Mouse (Mus musculus): ENCODE data around the gene Slc35b4. TPM values are rescaled to one million over a fixed set of nuclear protein-coding genes. Genes with fewer than 3 reads are reported as not detected.

Slc35b4 gene
- total RNA-seq, 2 experiments from 2014 or later: 34.9 to 36.7 TPM

DNA sequence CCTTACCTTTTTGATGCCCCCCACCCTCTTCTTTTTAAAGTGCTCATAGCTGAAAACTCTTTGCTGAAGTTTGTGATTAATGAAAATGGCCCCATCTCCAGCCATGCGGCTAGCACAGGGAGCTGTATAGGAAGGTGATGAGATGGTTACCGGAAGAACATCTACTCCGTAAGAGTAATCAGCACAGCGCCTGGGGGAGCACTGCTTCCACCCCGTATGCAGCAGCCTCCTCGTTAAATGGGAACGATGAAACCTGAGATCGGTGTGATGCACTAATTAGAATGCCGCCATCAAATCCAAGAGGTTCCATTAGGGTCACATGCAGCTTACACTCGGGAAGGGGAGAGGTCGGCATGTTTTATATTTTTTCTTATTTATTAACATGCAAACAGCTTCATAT is 34.0 kb downstream of the Slc35b4 start:
- ATAC-seq (replicated peaks; ENCODE audit: poor library complexity, severe bottlenecking): no peak

DNA sequence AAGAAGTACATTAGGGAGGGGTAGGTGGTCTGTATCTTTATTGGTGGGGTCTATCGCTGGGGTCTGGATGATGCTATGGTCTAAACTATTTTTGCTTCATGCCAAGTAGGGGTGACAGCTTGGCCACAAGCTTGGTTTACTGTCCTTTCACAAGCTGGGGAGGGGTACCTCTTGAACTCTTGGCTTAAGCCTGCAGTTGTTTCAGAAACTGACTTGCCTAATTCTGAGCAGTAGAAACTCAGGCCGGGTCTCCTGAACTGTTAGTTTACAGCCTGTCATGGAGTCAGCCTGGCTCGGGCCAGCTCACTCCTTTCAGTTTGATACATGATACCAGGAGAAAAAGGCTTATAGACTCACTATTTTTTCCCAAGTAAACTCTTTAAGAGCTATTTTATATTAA is 38.5 kb downstream of the Slc35b4 start:
- no peak for ATAC-seq (replicated peaks; ENCODE audit: poor library complexity, severe bottlenecking)

DNA sequence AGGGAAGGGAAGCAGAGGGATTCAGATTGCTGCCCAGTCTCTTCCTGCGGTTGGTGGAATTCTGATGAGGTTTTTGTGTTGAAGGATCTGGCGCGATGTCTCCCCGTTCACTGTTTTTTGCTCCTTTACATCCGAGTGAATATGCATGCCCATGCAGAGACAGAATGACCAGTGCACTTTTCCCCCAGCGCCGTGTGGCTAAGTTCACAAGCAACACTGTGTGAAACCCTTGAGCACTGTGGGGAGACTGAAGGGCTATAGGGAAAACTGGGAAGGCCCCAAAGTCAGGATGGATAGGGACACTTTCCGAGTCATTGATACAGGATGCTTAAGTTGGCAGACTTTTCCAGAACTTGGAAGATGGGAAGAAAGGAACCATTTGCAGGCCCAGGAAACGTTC is 44.5 kb downstream of the Slc35b4 start:
- ATAC-seq (replicated peaks; ENCODE audit: poor library complexity, severe bottlenecking): no peak

DNA sequence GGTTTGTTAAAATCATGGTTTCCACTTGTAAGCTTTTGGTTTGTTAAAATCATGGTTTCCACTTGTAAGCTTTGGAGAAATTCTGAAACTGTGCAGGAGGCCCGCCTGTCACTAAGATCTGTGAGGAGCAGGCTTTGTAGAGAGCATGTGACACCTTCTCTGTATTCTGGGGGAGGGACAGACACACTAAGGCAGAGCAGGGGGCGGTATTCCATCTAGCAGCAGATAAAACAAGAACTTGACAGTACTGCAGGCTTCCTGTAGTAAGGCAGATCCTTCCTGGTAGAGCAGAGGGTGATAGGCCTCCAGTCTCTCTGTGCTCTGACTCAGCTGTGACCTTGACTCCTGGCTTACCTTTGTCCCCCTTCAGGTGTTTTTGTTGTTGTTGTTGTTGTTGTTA is 47.6 kb downstream of the Slc35b4 start:
- ATAC-seq (replicated peaks; ENCODE audit: poor library complexity, severe bottlenecking): peak; percentile 33; the same call in 1 of the 2 replicates

DNA sequence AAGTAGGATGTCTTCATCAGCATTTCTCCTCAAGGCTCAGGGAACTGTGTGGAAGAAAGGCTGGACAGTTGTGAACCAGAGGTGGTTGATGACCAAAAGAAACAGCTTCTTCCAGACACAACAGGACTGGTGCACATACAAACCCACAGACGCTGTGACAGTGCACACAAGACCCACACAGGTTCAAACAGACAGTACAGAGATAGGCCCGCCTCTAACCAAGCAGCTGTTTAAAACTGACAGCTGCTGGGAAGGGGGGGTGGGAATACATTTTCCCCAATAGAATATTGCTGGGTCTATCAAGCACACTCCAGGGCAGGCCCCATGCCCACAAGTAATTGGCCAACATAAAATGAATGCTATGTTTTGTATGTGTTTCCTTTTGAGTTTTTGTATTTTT is 52.5 kb downstream of the Slc35b4 start:
- no peak for ATAC-seq (replicated peaks; ENCODE audit: poor library complexity, severe bottlenecking)

DNA sequence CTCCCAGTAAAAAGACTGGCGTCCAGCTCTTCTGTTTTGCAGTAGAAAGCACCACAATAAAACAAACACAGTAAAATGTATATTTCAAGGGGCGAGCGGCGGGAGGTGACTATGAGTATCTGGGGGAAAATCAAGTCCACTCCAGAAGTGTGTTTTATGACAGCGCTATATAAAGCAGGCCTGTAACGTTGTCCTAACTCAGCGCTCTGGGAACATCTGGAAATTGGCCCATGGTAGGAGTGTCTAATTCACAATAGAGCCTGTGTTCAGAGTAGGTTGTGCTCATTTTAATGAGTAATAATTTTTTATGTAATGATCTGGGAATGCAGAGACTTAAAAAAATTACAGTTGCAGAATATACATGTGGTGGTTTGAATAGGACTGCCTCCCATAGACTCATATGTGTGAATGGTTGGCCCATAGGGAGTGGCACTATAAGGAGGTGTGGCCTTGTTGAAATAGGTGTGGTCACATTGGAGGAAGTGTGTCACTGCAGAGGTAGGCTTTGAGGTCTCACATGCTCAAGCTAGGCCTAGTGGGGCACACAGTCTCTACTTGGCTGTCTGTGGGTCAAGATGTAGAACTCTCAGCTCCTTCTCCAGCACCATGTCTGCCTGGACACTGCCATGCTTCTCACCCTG is 60.0 kb downstream of the Slc35b4 start:
- no peak for ATAC-seq (replicated peaks; ENCODE audit: poor library complexity, severe bottlenecking)

DNA sequence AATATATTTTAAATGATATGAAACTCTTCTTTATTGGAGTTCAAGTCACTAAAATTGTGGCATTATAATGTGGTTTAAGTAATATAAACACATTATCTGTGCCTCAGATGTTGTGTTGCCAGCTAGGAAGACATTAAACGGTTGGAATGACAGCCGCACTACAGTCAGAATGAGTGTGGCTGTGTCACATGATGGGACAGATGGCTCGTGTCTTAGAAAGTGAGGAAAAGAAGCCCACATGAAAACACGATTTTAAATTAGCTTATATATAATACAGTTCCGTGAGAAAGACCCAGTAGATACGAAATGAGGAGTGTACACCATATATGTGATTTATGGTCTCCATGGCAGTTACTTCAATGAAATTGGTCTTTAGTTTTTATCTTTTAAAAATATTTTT is 65.5 kb downstream of the Slc35b4 start:
- ATAC-seq (replicated peaks; ENCODE audit: poor library complexity, severe bottlenecking): no peak

DNA sequence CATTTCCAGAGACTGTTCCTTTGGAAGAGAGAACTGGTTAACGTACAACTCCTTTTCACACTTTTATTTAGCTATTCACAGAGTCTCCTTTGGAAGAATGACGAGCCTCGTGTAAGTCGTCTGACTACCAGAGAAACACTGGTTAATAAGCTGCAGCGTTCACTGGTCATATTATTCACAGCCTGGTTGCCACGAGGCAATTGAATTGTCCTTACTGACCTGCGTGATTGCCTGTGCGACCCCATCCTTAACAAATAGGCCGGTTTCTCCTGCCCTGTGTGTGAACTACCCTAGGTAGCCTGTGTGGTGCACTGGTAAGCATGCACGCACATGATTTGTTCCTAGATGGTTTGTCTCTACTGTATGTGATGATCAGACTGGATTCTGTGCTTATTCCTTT is 66.3 kb downstream of the Slc35b4 start:
- no peak for ATAC-seq (replicated peaks; ENCODE audit: poor library complexity, severe bottlenecking)

Other genes with a start within 250 kb of the Slc35b4 start
- gene Lrguk, start 147.7 kb downstream of the Slc35b4 start, total RNA-seq (2014; fragmentation: Nextera tagmentation): 0.88 TPM in 1 of 2 replicates, not detected in the other
- gene Lrguk, start 147.7 kb downstream of the Slc35b4 start, total RNA-seq (2017): 0.04 TPM in 1 of 2 replicates, not detected in the other
- 276 and 347 TPM in 2 replicates for gene Akr1b3, start 140.4 kb upstream of the Slc35b4 start, total RNA-seq (2014; fragmentation: Nextera tagmentation)
- 156 and 169 TPM in 2 replicates for gene Akr1b3, start 140.4 kb upstream of the Slc35b4 start, total RNA-seq (2017)
- not detected in 2 replicates for gene Akr1b8, start 177.0 kb upstream of the Slc35b4 start, total RNA-seq (2014; fragmentation: Nextera tagmentation)
- not detected in 2 replicates for gene Akr1b8, start 177.0 kb upstream of the Slc35b4 start, total RNA-seq (2017)
- gene Akr1b10, start 207.1 kb upstream of the Slc35b4 start, total RNA-seq (2014; fragmentation: Nextera tagmentation): 37.8 and 58.6 TPM in 2 replicates
- gene Akr1b10, start 207.1 kb upstream of the Slc35b4 start, total RNA-seq (2017): 29.6 and 31.5 TPM in 2 replicates
- gene Akr1b7, start 235.2 kb upstream of the Slc35b4 start, total RNA-seq (2014; fragmentation: Nextera tagmentation): not detected in 2 replicates
- not detected in 2 replicates for gene Akr1b7, start 235.2 kb upstream of the Slc35b4 start, total RNA-seq (2017)